Mouse (Mus musculus) megakaryocyte, embryonic 14.5 days (primary cell): ENCODE results near the gene Ddb1. TPM values are rescaled to one million over a fixed set of nuclear protein-coding genes. Genes with fewer than 3 reads are reported as not detected.

Experiments used
- H3K27me3 ChIP-seq: replicated peaks from 2 replicates; pipeline ENCODE3; 2012; ENCODE audit warnings: inconsistent platforms
- H3K36me3 ChIP-seq: replicated peaks from 2 replicates; pipeline ENCODE3; 2012; ENCODE audit warnings: low read length, inconsistent platforms, mixed read lengths
- H3K4me1 ChIP-seq: 2 replicates; pipeline ENCODE4 v1.6.1; 2012; ENCODE audit warnings: inconsistent platforms
- H3K4me3 ChIP-seq: replicated peaks from 2 replicates; pipeline ENCODE3; 2012; ENCODE audit warnings: moderate library complexity, mild to moderate bottlenecking, inconsistent platforms
- H3K9me3 ChIP-seq: 2 replicates; pipeline ENCODE4 v1.6.1; 2012; ENCODE audit warnings: inconsistent platforms
- FLI1 ChIP-seq: IDR thresholded peaks from 2 replicates; pipeline ENCODE4 v1.6.1; 2012; ENCODE audit warnings: low read length, inconsistent platforms, mixed read lengths
- GATA1 ChIP-seq: IDR thresholded peaks from 3 replicates; pipeline ENCODE4 v1.6.1; 2012; ENCODE audit warnings: mixed read lengths, low read length, inconsistent platforms, borderline replicate concordance
- polyA plus RNA-seq: library from polyadenylated mRNA; stranded (reverse); fragments of >175 nt; gene quantifications from 2 replicates; pipeline ENCODE4 v1.2.3, GENCODE M21; 2012; ENCODE audit warnings: low replicate concordance; ENCODE audit not compliant: insufficient read depth

The Ddb1 gene
- polyA plus RNA-seq, 1 experiment, result 9.8 TPM

- peaks cover 6% of the 10 kb centered on the region for H3K36me3 ChIP-seq
- peaks cover 4% of the 10 kb centered on the region; the same call in 1 of the 2 replicates for H3K9me3 ChIP-seq
- peaks cover 50% of the 10 kb centered on the region for H3K4me1 ChIP-seq
- H3K27me3 ChIP-seq, result peaks cover 25% of the 10 kb centered on the region
- no peak for TF ChIP-seq GATA1
- no peak for TF ChIP-seq FLI1
- no peak overlapping the region for H3K4me3 ChIP-seq
Observed at GRCm38 (mm10) chr19:10656058-10656457, 50.9 kb downstream of the Ddb1 start.

GRCm38 (mm10) chr19:10657742-10658141 is 52.6 kb downstream of the Ddb1 start:
- H3K36me3 ChIP-seq, result peaks cover 6% of the 10 kb centered on the region
- H3K4me1 ChIP-seq, result peaks cover 61% of the 10 kb centered on the region
- TF ChIP-seq GATA1 (no peak), FLI1 (no peak)

GRCm38 (mm10) chr19:10658406-10658805 is 53.3 kb downstream of the Ddb1 start:
- Histone ChIP-seq H3K36me3 (peaks cover 6% of the 10 kb centered on the region), H3K27me3 (peaks cover 17% of the 10 kb centered on the region), H3K4me1 (peaks cover 66% of the 10 kb centered on the region), H3K4me3 (no peak overlapping the region), H3K9me3 (peaks cover 4% of the 10 kb centered on the region; the same call in 1 of the 2 replicates)
- TF ChIP-seq FLI1 (no peak), GATA1 (no peak)

More at GRCm38 (mm10) chr19:10657742-10658141, 52.6 kb downstream of the Ddb1 start:
- H3K27me3 ChIP-seq, result peaks cover 24% of the 10 kb centered on the region
- peaks cover 4% of the 10 kb centered on the region; the same call in 1 of the 2 replicates for H3K9me3 ChIP-seq
- H3K4me3 ChIP-seq, result no peak overlapping the region

GRCm38 (mm10) chr19:10661373-10661772 is 56.2 kb downstream of the Ddb1 start:
- H3K4me1 ChIP-seq, result peaks cover 78% of the 10 kb centered on the region
- H3K36me3 ChIP-seq, result peaks cover 6% of the 10 kb centered on the region
- H3K27me3 ChIP-seq, result peaks cover 3% of the 10 kb centered on the region
- peak overlapping the region; percentile 76 for H3K4me3 ChIP-seq
- H3K9me3 ChIP-seq, result peaks cover 4% of the 10 kb centered on the region; the same call in 1 of the 2 replicates
- no peak for TF ChIP-seq GATA1
- no peak for TF ChIP-seq FLI1

- H3K4me1 ChIP-seq, result peaks cover 76% of the 10 kb centered on the region
- peaks cover 4% of the 10 kb centered on the region; the same call in 1 of the 2 replicates for H3K9me3 ChIP-seq
- peaks cover 3% of the 10 kb centered on the region for H3K27me3 ChIP-seq
- H3K4me3 ChIP-seq, result no peak overlapping the region
- peaks cover 6% of the 10 kb centered on the region for H3K36me3 ChIP-seq
- TF ChIP-seq FLI1 (no peak), GATA1 (no peak)
Observed at GRCm38 (mm10) chr19:10661919-10662318, 56.8 kb downstream of the Ddb1 start.

- Histone ChIP-seq H3K4me3 (no peak overlapping the region), H3K4me1 (peaks cover 73% of the 10 kb centered on the region), H3K9me3 (peaks cover 4% of the 10 kb centered on the region; the same call in 1 of the 2 replicates), H3K36me3 (peaks cover 6% of the 10 kb centered on the region), H3K27me3 (peaks cover 3% of the 10 kb centered on the region)
- TF ChIP-seq FLI1 (no peak), GATA1 (no peak)
Observed at GRCm38 (mm10) chr19:10662665-10663064, 57.5 kb downstream of the Ddb1 start.

GRCm38 (mm10) chr19:10665093-10665492 is 60.0 kb downstream of the Ddb1 start:
- H3K4me3 ChIP-seq, result no peak overlapping the region
- H3K36me3 ChIP-seq, result no peaks in the 10 kb centered on the region
- H3K9me3 ChIP-seq, result no peaks in the 10 kb centered on the region
- H3K27me3 ChIP-seq, result peaks cover 24% of the 10 kb centered on the region
- TF ChIP-seq FLI1, result no peak
- no peak for TF ChIP-seq GATA1
- H3K4me1 ChIP-seq, result peaks cover 73% of the 10 kb centered on the region

- Histone ChIP-seq H3K36me3 (no peaks in the 10 kb centered on the region), H3K4me1 (peaks cover 69% of the 10 kb centered on the region), H3K27me3 (peaks cover 28% of the 10 kb centered on the region), H3K4me3 (no peak overlapping the region), H3K9me3 (no peaks in the 10 kb centered on the region)
- TF ChIP-seq GATA1 (no peak), FLI1 (no peak)
Observed at GRCm38 (mm10) chr19:10665499-10665898, 60.4 kb downstream of the Ddb1 start.

- no peak for TF ChIP-seq FLI1
- no peak for TF ChIP-seq GATA1
- no peaks in the 10 kb centered on the region for H3K36me3 ChIP-seq
- H3K27me3 ChIP-seq, result peaks cover 67% of the 10 kb centered on the region
- no peaks in the 10 kb centered on the region for H3K9me3 ChIP-seq
- no peak overlapping the region for H3K4me3 ChIP-seq
- H3K4me1 ChIP-seq, result peaks cover 30% of the 10 kb centered on the region
Observed at GRCm38 (mm10) chr19:10671319-10671718, 66.2 kb downstream of the Ddb1 start.

- peaks cover 71% of the 10 kb centered on the region for H3K27me3 ChIP-seq
- no peak for TF ChIP-seq FLI1
- no peak for TF ChIP-seq GATA1
- no peaks in the 10 kb centered on the region for H3K36me3 ChIP-seq
- H3K4me3 ChIP-seq, result no peak overlapping the region
- H3K4me1 ChIP-seq, result peaks cover 29% of the 10 kb centered on the region
- no peaks in the 10 kb centered on the region for H3K9me3 ChIP-seq
Observed at GRCm38 (mm10) chr19:10671854-10672417, 66.8 kb downstream of the Ddb1 start.
